Mouse (Mus musculus): ENCODE measurements around the gene Timp2. TPM values are rescaled to one million over a fixed set of nuclear protein-coding genes. Genes with fewer than 3 reads are reported as not detected.
"Not testable (repeated sequence)": the region's sequence is repeated elsewhere in the genome, so short reads cannot be mapped to it uniquely, and the experiment has no call there.

The Timp2 gene
- polyA plus RNA-seq, 1 experiment from 2014 or later: 36.3 TPM

DNA sequence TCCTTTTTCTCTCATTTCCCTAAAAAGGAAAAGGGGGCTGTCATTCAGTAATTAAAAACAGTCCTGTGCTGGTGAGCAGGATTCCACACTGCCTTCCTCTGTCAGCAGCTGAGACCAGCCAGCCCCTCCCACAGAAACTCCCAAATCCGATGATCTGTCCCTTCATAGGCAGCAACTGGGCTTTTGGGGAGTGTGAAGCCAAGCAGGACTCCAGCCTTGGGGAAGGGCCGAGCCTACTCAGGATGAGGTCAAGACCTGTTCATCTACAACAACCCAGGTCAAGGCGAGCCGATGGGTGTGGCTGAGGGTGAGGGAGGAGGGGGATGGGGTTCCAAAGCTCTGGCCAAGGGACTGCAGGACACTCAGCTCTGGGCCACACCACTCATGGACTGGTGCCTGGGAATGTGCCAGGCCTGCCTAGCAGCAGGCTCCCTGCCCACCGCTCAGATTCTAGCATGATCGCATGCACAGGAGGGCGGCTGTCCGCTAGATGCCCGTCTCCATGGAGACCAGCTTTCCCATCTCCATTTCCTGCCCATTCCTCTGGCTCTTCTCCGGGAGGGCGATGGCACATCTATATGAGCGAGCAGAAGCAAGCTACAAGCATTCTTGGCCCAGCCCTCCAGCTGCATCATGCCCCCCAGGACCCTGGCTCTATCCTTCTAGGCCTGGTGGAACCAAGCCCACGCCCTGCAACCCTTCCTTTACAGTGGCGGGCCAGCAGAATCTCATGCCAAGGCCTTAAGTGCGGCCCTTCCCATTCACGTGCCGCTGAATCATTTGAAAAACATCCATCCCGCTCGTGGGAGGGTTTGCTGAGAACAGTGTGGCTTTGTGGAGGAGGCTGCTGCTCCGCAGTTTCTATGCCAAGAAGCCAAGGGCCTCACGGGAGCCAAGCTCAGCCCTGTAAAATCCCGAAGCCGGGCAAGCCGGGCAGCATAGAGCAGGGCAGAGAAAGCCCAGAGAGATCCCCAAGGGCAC, 28.3 kb downstream of the Timp2 start:
- 81% methylated on average over 24 of the region's 24 CpGs for WGBS
- H3K36me3 ChIP-seq: peaks cover 33% of the 10 kb centered on the region
- no peak overlapping the region for H3K4me3 ChIP-seq
- peak; percentile 25 for DNase-seq (ENCODE audit: low spot score)
- peaks cover 3% of the 10 kb centered on the region; the same call in 1 of the 2 replicates for H3K9me3 ChIP-seq
- H3K4me1 ChIP-seq (replicated peaks): peaks cover 42% of the 10 kb centered on the region
- H3K27ac ChIP-seq: peak overlapping the region; percentile 59; the same call in 1 of the 2 replicates
- no peaks in the 10 kb centered on the region for H3K27me3 ChIP-seq (ENCODE audit: insufficient read depth, poor library complexity, severe bottlenecking)

DNA sequence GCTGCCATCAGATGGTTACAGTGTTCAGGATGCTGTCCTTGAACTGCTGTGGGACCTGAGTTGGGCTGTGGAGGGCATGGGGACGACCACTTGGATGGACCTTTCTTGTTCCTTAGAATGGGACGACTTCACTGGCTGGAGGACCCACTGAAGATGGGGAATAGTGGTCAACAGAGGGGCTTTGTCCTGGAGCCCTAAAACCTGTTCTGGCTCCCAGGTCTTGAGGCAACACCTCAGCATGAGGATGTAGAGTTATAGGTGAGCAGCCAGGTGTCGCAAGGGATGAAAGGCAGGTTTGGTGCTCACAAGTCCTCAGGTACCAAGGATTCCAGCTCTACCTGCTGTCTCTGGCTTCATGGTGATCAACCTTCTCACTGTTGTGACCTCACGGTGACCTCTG, 29.0 kb downstream of the Timp2 start:
- Histone ChIP-seq H3K36me3 (peaks cover 28% of the 10 kb centered on the region), H3K4me3 (no peak overlapping the region), H3K9me3 (peaks cover 3% of the 10 kb centered on the region; the same call in 1 of the 2 replicates), H3K27ac (0 out of 2 replicates have a peak overlapping the region, but pooled peaks have one; percentile 59), H3K4me1 (replicated peaks) (peaks cover 49% of the 10 kb centered on the region), H3K27me3 (ENCODE audit: insufficient read depth, poor library complexity, severe bottlenecking) (no peaks in the 10 kb centered on the region)
- 89% methylated on average over 4 of the region's 4 CpGs for WGBS
- no peak for DNase-seq (ENCODE audit: low spot score)

DNA sequence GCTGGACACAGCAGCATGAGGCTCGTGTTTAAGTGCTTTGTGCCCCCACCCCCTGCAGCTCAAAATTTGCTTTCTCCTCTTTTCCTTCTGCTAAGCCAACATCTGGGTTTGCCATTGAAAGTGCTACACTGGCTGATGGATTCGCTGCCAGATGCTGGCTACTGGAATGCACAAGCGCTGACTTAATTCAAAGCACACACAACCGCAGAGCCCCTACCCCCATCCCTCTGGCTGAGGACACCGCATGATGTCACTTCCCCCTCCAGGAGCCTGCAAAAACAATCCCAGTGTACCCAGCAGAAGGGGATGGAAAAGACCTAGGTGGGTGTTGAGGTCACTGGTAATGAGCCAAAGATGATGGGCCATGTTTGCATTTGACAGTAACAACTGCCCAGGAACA, 31.0 kb downstream of the Timp2 start:
- no peaks in the 10 kb centered on the region for H3K9me3 ChIP-seq
- H3K36me3 ChIP-seq: peaks cover 15% of the 10 kb centered on the region
- H3K4me3 ChIP-seq: no peak overlapping the region
- DNase-seq (ENCODE audit: low spot score): peak; percentile 26
- H3K4me1 ChIP-seq (replicated peaks): peaks cover 52% of the 10 kb centered on the region
- 57% methylated on average over 5 of the region's 5 CpGs for WGBS
- 0 out of 2 replicates have a peak overlapping the region, but pooled peaks have one; percentile 30 for H3K27ac ChIP-seq
- no peaks in the 10 kb centered on the region for H3K27me3 ChIP-seq (ENCODE audit: insufficient read depth, poor library complexity, severe bottlenecking)

DNA sequence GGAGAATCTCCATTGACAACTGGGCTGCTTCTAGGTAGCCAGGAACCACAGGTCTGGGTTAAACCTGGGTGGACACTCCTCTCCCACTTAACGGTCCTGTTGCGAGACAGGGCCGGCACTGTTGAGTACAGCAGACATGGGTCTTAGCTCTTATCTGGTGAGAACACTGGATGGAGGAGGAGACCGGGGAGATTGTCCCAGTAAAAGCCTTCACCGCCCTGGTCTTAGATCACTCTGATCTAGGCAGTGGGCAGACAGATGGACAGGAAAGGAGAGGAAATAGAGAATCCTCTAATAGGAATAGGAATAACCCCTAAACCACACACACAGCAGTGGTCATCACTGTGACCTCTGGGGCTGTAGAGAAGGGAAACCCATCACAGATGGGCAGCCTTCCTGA, 31.6 kb downstream of the Timp2 start:
- no peaks in the 10 kb centered on the region for H3K27me3 ChIP-seq (ENCODE audit: insufficient read depth, poor library complexity, severe bottlenecking)
- no peaks in the 10 kb centered on the region for H3K9me3 ChIP-seq
- no peak for DNase-seq (ENCODE audit: low spot score)
- no peak overlapping the region for H3K4me3 ChIP-seq
- 0 out of 2 replicates have a peak overlapping the region, but pooled peaks have one; percentile 30 for H3K27ac ChIP-seq
- WGBS: 90% methylated on average over 5 of the region's 5 CpGs
- H3K36me3 ChIP-seq: peaks cover 18% of the 10 kb centered on the region
- peaks cover 52% of the 10 kb centered on the region for H3K4me1 ChIP-seq (replicated peaks)

DNA sequence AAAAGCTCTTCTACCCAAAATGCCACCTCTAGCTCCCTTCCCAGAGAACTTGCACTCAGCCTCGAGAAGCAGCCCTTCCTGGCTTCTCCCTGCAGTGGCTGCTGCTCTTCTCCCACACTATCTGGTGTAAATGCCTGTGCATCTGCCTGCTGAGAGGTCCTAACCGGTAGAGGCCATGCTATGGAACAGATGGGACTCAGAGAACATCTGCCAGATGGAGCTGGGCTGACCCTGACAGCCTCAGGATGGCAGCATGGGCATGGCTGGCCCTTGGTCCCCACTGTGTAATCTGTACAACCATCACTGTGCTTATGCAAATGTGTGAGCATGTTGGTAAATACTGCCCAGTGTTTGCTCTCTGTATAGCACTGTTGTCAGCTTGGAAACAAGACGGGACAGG, 32.9 kb downstream of the Timp2 start:
- Histone ChIP-seq H3K27ac (no peak overlapping the region), H3K36me3 (peaks cover 22% of the 10 kb centered on the region), H3K27me3 (ENCODE audit: insufficient read depth, poor library complexity, severe bottlenecking) (no peaks in the 10 kb centered on the region), H3K4me3 (no peak overlapping the region), H3K4me1 (replicated peaks) (peaks cover 43% of the 10 kb centered on the region), H3K9me3 (no peaks in the 10 kb centered on the region)
- DNase-seq (ENCODE audit: low spot score): no peak
- WGBS: 61% methylated on average over 3 of the region's 3 CpGs

DNA sequence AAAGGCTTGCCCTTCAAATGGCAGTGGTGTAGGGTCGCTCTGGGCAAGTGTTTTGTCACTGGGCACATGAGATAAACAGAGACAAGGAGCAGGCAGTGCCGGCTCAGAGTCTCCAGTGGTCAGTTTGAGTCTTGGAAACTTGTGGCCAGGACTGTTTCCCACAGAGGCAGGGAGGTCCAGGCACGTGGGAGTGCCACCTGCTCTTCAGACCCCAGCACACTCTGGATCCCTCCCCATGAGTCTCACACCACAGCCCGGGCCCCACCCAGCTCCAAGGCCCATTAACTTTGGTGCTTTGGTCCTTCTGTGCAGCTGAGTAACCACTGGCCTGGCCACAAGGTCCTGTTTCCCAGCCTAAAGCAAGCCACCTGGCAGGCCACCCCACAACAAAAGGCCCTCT, 33.6 kb downstream of the Timp2 start:
- Histone ChIP-seq H3K27me3 (ENCODE audit: insufficient read depth, poor library complexity, severe bottlenecking) (no peaks in the 10 kb centered on the region), H3K36me3 (peaks cover 24% of the 10 kb centered on the region), H3K4me3 (no peak overlapping the region), H3K4me1 (replicated peaks) (peaks cover 38% of the 10 kb centered on the region), H3K9me3 (no peaks in the 10 kb centered on the region), H3K27ac (0 out of 2 replicates have a peak overlapping the region, but pooled peaks have one; percentile 13)
- WGBS: 83% methylated on average over 4 of the region's 4 CpGs
- DNase-seq (ENCODE audit: low spot score): no peak

DNA sequence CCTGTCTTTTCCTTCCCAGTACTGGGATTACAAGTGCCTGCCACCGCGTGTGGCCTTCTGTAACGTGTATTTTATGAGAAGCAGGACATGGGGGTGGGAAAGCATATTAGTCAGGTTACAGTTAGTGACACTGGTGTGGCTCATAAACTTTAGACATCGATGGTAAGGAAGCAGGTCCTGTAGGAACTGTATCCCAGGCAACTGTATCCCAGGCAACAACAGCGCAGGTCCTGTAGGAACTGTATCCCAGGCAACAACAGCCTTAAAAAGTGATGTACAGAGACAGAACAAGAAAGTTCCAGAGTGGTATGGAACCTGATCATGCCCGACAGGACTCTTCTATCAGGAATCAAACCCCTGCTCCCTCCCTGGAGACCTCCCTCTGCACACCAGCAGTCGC, 34.0 kb downstream of the Timp2 start:
- no peak overlapping the region for H3K4me3 ChIP-seq
- H3K9me3 ChIP-seq: no peaks in the 10 kb centered on the region
- peaks cover 34% of the 10 kb centered on the region for H3K4me1 ChIP-seq (replicated peaks)
- 0 out of 2 replicates have a peak overlapping the region, but pooled peaks have one; percentile 13 for H3K27ac ChIP-seq
- H3K36me3 ChIP-seq: peaks cover 28% of the 10 kb centered on the region
- DNase-seq (ENCODE audit: low spot score): no peak
- H3K27me3 ChIP-seq (ENCODE audit: insufficient read depth, poor library complexity, severe bottlenecking): no peaks in the 10 kb centered on the region
- WGBS: 78% methylated on average over 7 of the region's 7 CpGs

DNA sequence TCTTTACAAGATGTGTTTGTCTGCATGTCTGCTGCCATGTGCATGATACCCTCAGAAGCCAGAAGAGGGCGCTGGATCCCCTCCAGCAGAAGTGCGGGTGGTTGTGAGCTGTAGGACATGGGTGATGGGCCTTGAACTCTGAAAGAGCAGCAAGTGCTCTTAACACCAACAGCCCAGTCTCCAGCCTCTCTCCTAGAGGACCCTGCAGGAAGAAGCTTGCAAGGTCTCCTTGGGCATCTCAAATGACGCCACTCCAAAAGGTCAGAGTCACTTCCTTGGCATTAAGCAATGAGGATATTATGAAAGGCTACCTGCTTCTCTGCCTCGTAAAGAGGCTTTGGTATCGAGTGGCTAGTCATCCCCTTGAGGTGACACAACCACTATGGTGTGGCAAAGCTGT, 36.9 kb downstream of the Timp2 start:
- DNase-seq (ENCODE audit: low spot score): peak; percentile 28
- 64% methylated on average over 5 of the region's 5 CpGs for WGBS
- Histone ChIP-seq H3K9me3 (no peaks in the 10 kb centered on the region), H3K4me1 (replicated peaks) (peaks cover 19% of the 10 kb centered on the region), H3K36me3 (peaks cover 43% of the 10 kb centered on the region), H3K4me3 (no peak overlapping the region), H3K27me3 (ENCODE audit: insufficient read depth, poor library complexity, severe bottlenecking) (no peaks in the 10 kb centered on the region), H3K27ac (no peak overlapping the region)

DNA sequence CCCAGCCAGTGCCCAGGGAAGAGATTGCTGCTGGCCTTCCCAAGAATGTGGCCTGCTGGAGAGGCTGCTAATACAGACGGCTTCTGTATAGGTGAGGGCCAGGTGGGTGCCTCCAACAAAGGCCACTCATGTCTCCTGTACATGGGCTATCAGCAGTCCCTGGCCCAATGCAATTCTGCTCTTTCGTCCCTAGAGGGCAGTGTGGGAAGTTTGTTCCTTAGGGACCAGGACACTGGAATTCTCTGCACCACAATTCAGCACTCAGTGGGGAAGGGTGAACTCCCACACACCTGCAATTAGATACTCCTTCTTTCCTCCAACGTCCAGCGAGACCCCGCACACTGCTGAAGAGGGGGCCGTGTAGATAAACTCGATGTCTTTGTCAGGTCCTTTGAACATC, 38.4 kb downstream of the Timp2 start:
- H3K36me3 ChIP-seq: peaks cover 50% of the 10 kb centered on the region
- H3K27ac ChIP-seq: no peak overlapping the region
- WGBS: 26% methylated on average over 7 of the region's 7 CpGs
- no peak overlapping the region for H3K4me3 ChIP-seq
- peaks cover 11% of the 10 kb centered on the region for H3K4me1 ChIP-seq (replicated peaks)
- no peaks in the 10 kb centered on the region for H3K9me3 ChIP-seq
- DNase-seq (ENCODE audit: low spot score): peak; percentile 41
- H3K27me3 ChIP-seq (ENCODE audit: insufficient read depth, poor library complexity, severe bottlenecking): no peaks in the 10 kb centered on the region

DNA sequence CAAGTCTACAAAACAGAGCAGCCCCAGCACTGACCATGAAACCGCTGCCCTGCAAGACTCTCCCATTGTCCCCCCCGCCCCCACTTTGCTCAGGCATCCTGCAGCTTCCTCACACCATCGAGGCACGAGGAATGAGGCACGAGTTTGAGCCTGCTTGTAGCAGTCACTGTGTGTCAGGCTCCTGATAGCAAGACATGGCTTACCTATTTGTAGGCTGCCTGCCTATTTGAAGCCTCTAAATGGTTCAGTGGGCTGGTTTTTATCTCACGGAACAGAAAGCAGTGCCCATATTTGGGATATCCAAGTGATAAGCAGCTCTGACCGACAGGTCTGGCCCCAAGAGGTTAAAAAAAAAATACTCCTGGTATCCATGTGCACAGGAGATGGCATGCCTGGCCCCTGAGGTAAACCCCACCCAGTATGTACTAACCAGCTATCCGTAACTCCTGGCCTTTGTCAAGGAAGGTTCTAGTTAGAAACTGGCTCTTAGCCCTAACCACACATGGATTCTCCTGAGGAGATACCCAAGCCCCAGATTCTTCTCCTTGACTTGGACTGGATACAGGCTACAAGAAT, 39.2 kb downstream of the Timp2 start:
- 84% methylated on average over 8 of the region's 8 CpGs for WGBS
- 0 out of 2 replicates have a peak, but pooled peaks cover 4% of the 10 kb centered on the region for H3K4me1 ChIP-seq (replicated peaks)
- no peak for DNase-seq (ENCODE audit: low spot score)
- H3K9me3 ChIP-seq: no peaks in the 10 kb centered on the region
- no peak overlapping the region for H3K4me3 ChIP-seq
- peaks cover 58% of the 10 kb centered on the region for H3K36me3 ChIP-seq
- no peak overlapping the region for H3K27ac ChIP-seq
- no peaks in the 10 kb centered on the region for H3K27me3 ChIP-seq (ENCODE audit: insufficient read depth, poor library complexity, severe bottlenecking)

DNA sequence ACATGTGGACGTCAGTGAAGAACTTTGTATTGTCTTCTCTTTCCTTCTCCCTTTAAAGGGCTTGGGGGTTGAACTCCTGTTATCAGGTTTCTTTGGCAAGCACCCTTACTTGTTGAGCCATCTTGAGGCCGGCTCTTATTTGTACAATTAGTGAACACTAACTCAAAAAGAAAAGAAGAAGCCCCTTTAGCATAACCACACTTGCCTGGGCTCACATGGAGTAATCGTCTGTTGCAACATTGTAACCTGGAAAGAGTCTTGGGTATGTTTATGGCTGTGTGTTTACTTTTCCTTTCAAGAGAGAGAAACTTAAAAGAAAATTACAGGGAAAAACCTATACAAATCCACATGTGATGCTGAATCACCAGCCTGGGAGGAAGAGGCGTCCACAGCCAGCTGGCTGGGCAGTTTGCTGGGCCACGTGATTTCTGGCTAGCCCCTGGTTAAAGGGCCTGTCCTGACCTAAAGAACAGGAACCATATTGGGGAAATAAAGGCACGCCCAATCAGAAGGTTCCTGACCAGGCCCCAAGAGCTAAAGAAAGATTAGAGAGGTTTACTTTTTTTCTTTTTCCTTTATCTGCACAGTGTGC, 43.3 kb downstream of the Timp2 start:
- no peaks in the 10 kb centered on the region for H3K4me1 ChIP-seq (replicated peaks)
- WGBS: 86% methylated on average over 6 of the region's 6 CpGs
- no peaks in the 10 kb centered on the region for H3K27me3 ChIP-seq (ENCODE audit: insufficient read depth, poor library complexity, severe bottlenecking)
- H3K4me3 ChIP-seq: no peak overlapping the region
- no peak overlapping the region for H3K27ac ChIP-seq
- no peak for DNase-seq (ENCODE audit: low spot score)
- peaks cover 74% of the 10 kb centered on the region for H3K36me3 ChIP-seq
- H3K9me3 ChIP-seq: peaks cover 18% of the 10 kb centered on the region; the same call in 1 of the 2 replicates

DNA sequence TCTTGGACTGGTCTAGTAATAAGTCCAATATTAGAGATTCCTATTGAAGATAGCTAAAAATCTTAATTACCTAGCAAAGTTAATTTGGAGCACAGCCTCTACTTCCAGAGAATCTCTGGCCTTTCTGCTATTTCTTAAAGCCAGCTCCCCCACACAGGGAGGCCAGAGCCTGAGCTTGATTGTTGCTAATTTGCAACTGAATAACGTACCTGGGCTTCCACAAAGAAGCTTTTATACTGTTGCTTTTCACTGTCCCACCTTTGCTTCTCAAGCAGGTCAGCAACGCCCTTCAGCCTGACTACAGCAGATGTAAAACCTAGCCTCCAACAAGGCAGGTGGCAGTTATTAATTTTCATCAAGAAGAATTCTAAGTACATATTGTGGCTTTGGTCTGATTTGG, 47.6 kb downstream of the Timp2 start:
- 82% methylated on average over 2 of the region's 2 CpGs for WGBS
- not testable (repeated sequence) for DNase-seq (ENCODE audit: low spot score); H3K4me1 ChIP-seq (replicated peaks); H3K27me3 ChIP-seq (ENCODE audit: insufficient read depth, poor library complexity, severe bottlenecking); H3K27ac ChIP-seq; H3K4me3 ChIP-seq
- H3K36me3 ChIP-seq: peaks cover 64% of the 10 kb centered on the region
- peaks cover 22% of the 10 kb centered on the region; the same call in 1 of the 2 replicates for H3K9me3 ChIP-seq
